Mouse (Mus musculus): ENCODE measurements around the gene Adamts7. TPM values are rescaled to one million over a fixed set of nuclear protein-coding genes. Genes with fewer than 3 reads are reported as not detected.

The Adamts7 gene
- polyA plus RNA-seq, 1 experiment from 2014 or later: 18.7 TPM

DNA sequence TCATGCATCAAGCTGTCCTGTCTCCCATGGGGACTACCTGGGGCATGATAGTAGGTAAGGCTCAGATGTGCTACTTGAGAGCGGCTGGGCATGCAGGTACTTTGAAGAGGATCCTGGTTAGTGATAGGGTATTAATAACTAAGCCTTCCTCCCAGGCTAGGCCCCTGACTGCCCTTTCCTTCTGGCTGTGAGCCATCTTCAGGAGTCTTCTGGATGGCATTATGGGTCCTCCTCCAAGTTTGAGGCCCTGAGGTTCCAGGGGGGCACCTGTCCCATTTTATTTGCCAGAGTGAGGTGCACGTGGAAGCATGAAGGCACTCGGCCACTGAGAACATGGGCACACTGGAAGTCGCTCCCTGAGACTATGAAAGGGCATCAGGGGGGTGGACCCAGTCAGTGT lies 37.6 kb downstream of the Adamts7 start:
- WGBS: 95% methylated on average over 4 of the region's 4 CpGs

DNA sequence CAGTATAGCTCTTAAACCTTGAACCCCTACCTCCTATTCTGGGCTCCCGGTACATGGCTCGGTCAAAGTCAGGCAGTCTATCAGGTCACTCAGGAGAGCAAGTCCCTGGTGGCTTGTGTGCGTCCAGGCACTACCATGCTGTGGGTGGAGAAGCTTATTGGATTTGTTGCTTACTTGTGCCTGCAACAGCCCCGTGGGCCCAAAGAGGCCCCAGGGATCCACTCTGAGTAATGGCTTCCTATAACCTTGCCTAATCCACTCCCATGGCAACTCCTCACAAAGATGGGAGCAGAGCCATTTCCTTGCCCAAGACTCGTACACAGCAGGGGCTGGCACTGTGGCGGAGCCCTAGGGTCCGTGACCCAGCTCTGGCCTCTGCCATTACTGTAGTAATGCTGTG lies 38.2 kb downstream of the Adamts7 start:
- Histone ChIP-seq H3K27me3 (ENCODE audit: control insufficient read depth, insufficient read depth, low read depth, low read length) (no peaks in the 10 kb centered on the region), H3K9ac (ENCODE audit: low read length) (no peak overlapping the region), H3K9me3 (ENCODE audit: control insufficient read depth, low read length) (no peaks in the 10 kb centered on the region), H3K27ac (ENCODE audit: low read length) (no peak overlapping the region), H3K4me3 (ENCODE audit: low read length) (no peak overlapping the region), H3K4me1 (replicated peaks; ENCODE audit: control insufficient read depth, insufficient read depth, low read length) (peaks cover 13% of the 10 kb centered on the region), H3K36me3 (ENCODE audit: control insufficient read depth, insufficient read depth, low read length) (peaks cover 19% of the 10 kb centered on the region), H3K4me2 (ENCODE audit: low read depth, low read length) (no peak overlapping the region)
- 84% methylated on average over 7 of the region's 7 CpGs for WGBS
- no peak for ATAC-seq (ENCODE audit: low read depth)

More for the DNA sequence above, 37.6 kb downstream of the Adamts7 start:
- no peak overlapping the region for H3K9ac ChIP-seq (ENCODE audit: low read length)
- ATAC-seq (ENCODE audit: low read depth): no peak
- no peaks in the 10 kb centered on the region for H3K27me3 ChIP-seq (ENCODE audit: control insufficient read depth, insufficient read depth, low read depth, low read length)
- H3K27ac ChIP-seq (ENCODE audit: low read length): no peak overlapping the region
- peaks cover 13% of the 10 kb centered on the region for H3K4me1 ChIP-seq (replicated peaks; ENCODE audit: control insufficient read depth, insufficient read depth, low read length)
- H3K4me2 ChIP-seq (ENCODE audit: low read depth, low read length): no peak overlapping the region
- H3K36me3 ChIP-seq (ENCODE audit: control insufficient read depth, insufficient read depth, low read length): peaks cover 18% of the 10 kb centered on the region
- no peaks in the 10 kb centered on the region for H3K9me3 ChIP-seq (ENCODE audit: control insufficient read depth, low read length)
- H3K4me3 ChIP-seq (ENCODE audit: low read length): no peak overlapping the region

DNA sequence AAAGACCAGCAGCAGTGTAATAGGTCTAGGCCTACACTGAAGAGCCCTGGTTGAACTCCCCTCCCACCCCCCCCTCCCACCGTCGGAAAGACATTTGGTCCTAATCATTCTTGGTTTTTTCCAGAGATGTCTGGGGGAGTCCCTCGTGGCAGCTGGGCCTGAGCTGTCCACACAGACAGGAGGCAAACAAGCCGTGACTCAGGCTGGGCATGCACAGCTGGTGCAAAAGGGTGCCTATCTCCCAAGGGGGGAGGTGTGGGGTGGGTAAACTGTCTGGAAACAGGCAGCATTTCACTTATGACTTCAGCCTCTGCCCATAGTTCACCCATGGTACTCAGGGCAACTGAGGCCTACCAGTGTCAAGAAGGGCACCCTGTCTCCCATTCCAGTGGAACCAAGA lies 38.7 kb downstream of the Adamts7 start:
- Histone ChIP-seq H3K4me1 (replicated peaks; ENCODE audit: control insufficient read depth, insufficient read depth, low read length) (peaks cover 13% of the 10 kb centered on the region), H3K27ac (ENCODE audit: low read length) (no peak overlapping the region), H3K4me2 (ENCODE audit: low read depth, low read length) (no peak overlapping the region), H3K4me3 (ENCODE audit: low read length) (no peak overlapping the region), H3K9ac (ENCODE audit: low read length) (no peak overlapping the region), H3K27me3 (ENCODE audit: control insufficient read depth, insufficient read depth, low read depth, low read length) (no peaks in the 10 kb centered on the region), H3K36me3 (ENCODE audit: control insufficient read depth, insufficient read depth, low read length) (peaks cover 19% of the 10 kb centered on the region), H3K9me3 (ENCODE audit: control insufficient read depth, low read length) (no peaks in the 10 kb centered on the region)
- WGBS: 53% methylated on average over 4 of the region's 4 CpGs
- no peak for ATAC-seq (ENCODE audit: low read depth)

DNA sequence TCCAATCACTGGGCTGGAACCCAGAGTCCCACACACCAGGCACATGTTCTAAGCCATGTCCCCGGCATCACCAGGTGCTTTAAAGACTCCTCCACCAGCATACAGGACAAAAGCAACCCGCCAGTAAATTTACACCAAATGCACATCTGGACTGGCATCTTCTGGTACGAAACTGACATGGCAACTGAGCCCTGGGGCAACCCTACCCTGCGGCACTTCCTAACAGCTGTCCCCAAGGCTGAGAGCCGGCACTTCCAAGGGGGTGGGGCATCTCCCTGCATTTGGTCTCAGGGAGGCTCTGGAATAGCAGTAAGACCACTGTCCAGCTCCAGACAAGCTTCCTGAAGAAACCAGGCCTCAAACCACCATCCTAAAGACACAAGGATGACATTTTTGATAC lies 40.4 kb downstream of the Adamts7 start:
- Histone ChIP-seq H3K36me3 (ENCODE audit: control insufficient read depth, insufficient read depth, low read length) (peaks cover 25% of the 10 kb centered on the region), H3K4me3 (ENCODE audit: low read length) (no peak overlapping the region), H3K4me1 (replicated peaks; ENCODE audit: control insufficient read depth, insufficient read depth, low read length) (peaks cover 8% of the 10 kb centered on the region), H3K27me3 (ENCODE audit: control insufficient read depth, insufficient read depth, low read depth, low read length) (no peaks in the 10 kb centered on the region), H3K9ac (ENCODE audit: low read length) (no peak overlapping the region), H3K4me2 (ENCODE audit: low read depth, low read length) (no peak overlapping the region), H3K9me3 (ENCODE audit: control insufficient read depth, low read length) (no peaks in the 10 kb centered on the region), H3K27ac (ENCODE audit: low read length) (no peak overlapping the region)
- no peak for ATAC-seq (ENCODE audit: low read depth)
- WGBS: 81% methylated on average over 5 of the region's 5 CpGs

DNA sequence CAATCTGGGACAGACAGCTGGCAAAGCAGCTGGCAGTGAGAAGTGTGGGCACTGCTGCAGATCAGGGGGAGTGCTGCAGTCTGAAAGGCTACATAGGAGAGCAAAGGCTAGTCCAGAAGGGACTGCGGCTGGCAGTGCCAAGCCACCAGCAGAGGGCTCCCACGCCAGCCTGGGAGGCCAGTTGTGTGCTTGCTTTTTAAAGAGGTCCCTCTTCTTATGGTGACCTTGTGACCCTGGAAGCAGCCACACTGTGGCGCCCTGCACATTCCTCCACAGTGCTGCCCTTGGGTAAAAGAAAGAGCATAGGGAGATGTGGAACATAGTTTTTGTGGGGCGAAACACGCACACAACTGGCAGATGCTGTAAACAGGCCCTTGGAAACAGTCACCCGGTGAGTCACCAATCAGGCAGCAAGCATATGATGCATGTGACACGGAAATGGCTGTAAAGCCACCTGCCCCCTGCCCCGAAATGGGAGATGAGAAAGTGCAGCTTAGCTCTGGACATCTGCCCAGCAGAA lies 41.6 kb downstream of the Adamts7 start:
- no peaks in the 10 kb centered on the region for H3K27me3 ChIP-seq (ENCODE audit: control insufficient read depth, insufficient read depth, low read depth, low read length)
- H3K4me2 ChIP-seq (ENCODE audit: low read depth, low read length): no peak overlapping the region
- ATAC-seq (ENCODE audit: low read depth): no peak
- no peak overlapping the region for H3K27ac ChIP-seq (ENCODE audit: low read length)
- WGBS: 62% methylated on average over 8 of the region's 8 CpGs
- H3K4me1 ChIP-seq (replicated peaks; ENCODE audit: control insufficient read depth, insufficient read depth, low read length): no peaks in the 10 kb centered on the region
- no peak overlapping the region for H3K4me3 ChIP-seq (ENCODE audit: low read length)
- H3K9ac ChIP-seq (ENCODE audit: low read length): no peak overlapping the region
- peaks cover 31% of the 10 kb centered on the region for H3K36me3 ChIP-seq (ENCODE audit: control insufficient read depth, insufficient read depth, low read length)
- H3K9me3 ChIP-seq (ENCODE audit: control insufficient read depth, low read length): no peaks in the 10 kb centered on the region

DNA sequence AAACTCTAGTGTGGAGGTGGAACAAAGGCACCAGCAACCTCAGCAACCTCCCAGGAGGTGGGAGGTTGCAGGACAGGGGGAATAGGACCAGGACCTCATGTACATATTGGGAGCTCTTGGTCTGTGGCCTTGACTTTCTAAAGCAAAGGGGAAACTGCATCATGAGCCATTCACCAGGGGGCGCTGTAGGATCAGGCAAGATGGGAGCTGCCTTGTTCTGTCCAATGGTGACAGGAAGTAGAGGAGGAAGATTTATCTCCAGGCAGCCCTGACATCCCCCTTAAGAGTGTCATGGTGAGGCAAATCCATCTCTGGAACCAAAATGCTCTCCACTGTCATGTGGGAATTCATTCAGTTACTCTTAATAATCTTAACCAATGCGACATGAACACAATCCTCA lies 43.6 kb downstream of the Adamts7 start:
- no peaks in the 10 kb centered on the region for H3K4me1 ChIP-seq (replicated peaks; ENCODE audit: control insufficient read depth, insufficient read depth, low read length)
- H3K27ac ChIP-seq (ENCODE audit: low read length): no peak overlapping the region
- peaks cover 40% of the 10 kb centered on the region for H3K36me3 ChIP-seq (ENCODE audit: control insufficient read depth, insufficient read depth, low read length)
- no peak overlapping the region for H3K4me3 ChIP-seq (ENCODE audit: low read length)
- H3K9me3 ChIP-seq (ENCODE audit: control insufficient read depth, low read length): no peaks in the 10 kb centered on the region
- no peak overlapping the region for H3K9ac ChIP-seq (ENCODE audit: low read length)
- ATAC-seq (ENCODE audit: low read depth): peak; percentile 53
- H3K4me2 ChIP-seq (ENCODE audit: low read depth, low read length): no peak overlapping the region
- no peaks in the 10 kb centered on the region for H3K27me3 ChIP-seq (ENCODE audit: control insufficient read depth, insufficient read depth, low read depth, low read length)
- WGBS: 45% methylated on average over 2 of the region's 2 CpGs

DNA sequence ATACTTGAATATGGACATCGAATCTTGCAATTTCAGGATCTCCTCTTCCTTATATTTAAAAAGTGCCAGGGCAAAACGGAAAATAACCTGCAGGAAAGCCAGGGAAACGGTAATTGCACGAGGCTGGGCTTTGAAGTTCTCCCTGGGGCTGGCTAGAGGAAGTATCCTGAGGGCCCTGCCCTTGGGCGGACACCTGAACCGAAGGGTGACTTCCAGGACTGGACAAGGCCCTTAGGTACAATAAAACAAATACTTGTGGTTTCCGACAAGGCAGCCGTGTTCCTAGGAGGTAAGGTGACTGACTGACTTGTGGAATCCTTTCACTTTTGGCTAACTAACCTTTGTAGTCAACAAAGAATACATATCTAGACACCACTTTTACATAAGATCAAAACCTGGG lies 44.9 kb downstream of the Adamts7 start:
- WGBS: 69% methylated on average over 8 of the region's 8 CpGs
- no peaks in the 10 kb centered on the region for H3K9me3 ChIP-seq (ENCODE audit: control insufficient read depth, low read length)
- H3K27ac ChIP-seq (ENCODE audit: low read length): no peak overlapping the region
- H3K27me3 ChIP-seq (ENCODE audit: control insufficient read depth, insufficient read depth, low read depth, low read length): no peaks in the 10 kb centered on the region
- H3K4me1 ChIP-seq (replicated peaks; ENCODE audit: control insufficient read depth, insufficient read depth, low read length): no peaks in the 10 kb centered on the region
- H3K4me2 ChIP-seq (ENCODE audit: low read depth, low read length): no peak overlapping the region
- no peak overlapping the region for H3K9ac ChIP-seq (ENCODE audit: low read length)
- no peak overlapping the region for H3K4me3 ChIP-seq (ENCODE audit: low read length)
- no peak for ATAC-seq (ENCODE audit: low read depth)
- peaks cover 38% of the 10 kb centered on the region for H3K36me3 ChIP-seq (ENCODE audit: control insufficient read depth, insufficient read depth, low read length)

DNA sequence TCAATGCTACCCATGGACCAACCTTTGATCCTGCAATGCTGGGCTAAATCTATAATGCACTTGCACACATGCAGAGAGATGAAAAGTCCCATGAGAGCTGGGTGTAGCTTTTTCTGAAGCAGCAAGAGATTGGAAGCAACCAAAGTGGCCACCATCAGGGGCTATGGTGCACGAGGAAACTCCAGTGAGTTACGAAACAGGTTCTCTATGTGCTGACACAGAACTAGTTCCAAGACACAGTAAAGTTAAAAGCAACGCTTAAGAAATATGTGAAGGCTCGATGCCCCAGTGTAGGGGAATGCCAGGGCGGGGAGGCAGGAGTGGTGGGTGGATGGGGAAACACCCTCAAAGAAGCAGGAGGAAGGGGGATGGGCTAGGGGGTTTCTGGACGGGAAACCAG lies 45.8 kb downstream of the Adamts7 start:
- no peak overlapping the region for H3K27ac ChIP-seq (ENCODE audit: low read length)
- H3K27me3 ChIP-seq (ENCODE audit: control insufficient read depth, insufficient read depth, low read depth, low read length): no peaks in the 10 kb centered on the region
- ATAC-seq (ENCODE audit: low read depth): no peak
- H3K36me3 ChIP-seq (ENCODE audit: control insufficient read depth, insufficient read depth, low read length): peaks cover 37% of the 10 kb centered on the region
- H3K4me1 ChIP-seq (replicated peaks; ENCODE audit: control insufficient read depth, insufficient read depth, low read length): no peaks in the 10 kb centered on the region
- H3K4me3 ChIP-seq (ENCODE audit: low read length): no peak overlapping the region
- no peak overlapping the region for H3K9ac ChIP-seq (ENCODE audit: low read length)
- H3K4me2 ChIP-seq (ENCODE audit: low read depth, low read length): no peak overlapping the region
- 70% methylated on average over 6 of the region's 6 CpGs for whole genome bisulfite sequencing
- H3K9me3 ChIP-seq (ENCODE audit: control insufficient read depth, low read length): no peaks in the 10 kb centered on the region

DNA sequence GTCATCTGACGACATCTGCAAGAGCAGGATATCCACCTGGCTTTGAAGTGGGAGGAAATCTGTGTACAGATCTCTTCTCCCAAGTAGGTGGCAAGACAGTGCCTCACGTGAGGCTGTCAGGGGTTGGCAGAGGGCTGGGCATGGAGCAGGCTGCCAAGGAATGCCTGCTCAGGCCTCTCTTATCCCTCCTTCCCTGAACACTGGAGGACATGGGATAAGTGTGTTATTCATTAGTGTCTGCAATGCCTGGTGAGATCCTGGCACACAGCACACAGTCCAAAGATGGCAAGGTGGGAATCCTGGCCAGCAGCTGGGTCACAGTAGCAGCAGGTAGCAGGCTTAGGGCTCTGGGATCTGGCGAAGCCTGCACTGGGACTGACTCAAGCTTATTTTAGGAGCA lies 50.3 kb downstream of the Adamts7 start:
- H3K4me3 ChIP-seq (ENCODE audit: low read length): no peak overlapping the region
- H3K9ac ChIP-seq (ENCODE audit: low read length): no peak overlapping the region
- 69% methylated on average over 3 of the region's 3 CpGs for WGBS
- no peak for ATAC-seq (ENCODE audit: low read depth)
- no peaks in the 10 kb centered on the region for H3K4me1 ChIP-seq (replicated peaks; ENCODE audit: control insufficient read depth, insufficient read depth, low read length)
- no peaks in the 10 kb centered on the region for H3K9me3 ChIP-seq (ENCODE audit: control insufficient read depth, low read length)
- H3K27me3 ChIP-seq (ENCODE audit: control insufficient read depth, insufficient read depth, low read depth, low read length): no peaks in the 10 kb centered on the region
- H3K4me2 ChIP-seq (ENCODE audit: low read depth, low read length): no peak overlapping the region
- no peak overlapping the region for H3K27ac ChIP-seq (ENCODE audit: low read length)
- peaks cover 36% of the 10 kb centered on the region for H3K36me3 ChIP-seq (ENCODE audit: control insufficient read depth, insufficient read depth, low read length)
